Mouse (Mus musculus): ENCODE measurements around the gene Rgl2.

DNA sequence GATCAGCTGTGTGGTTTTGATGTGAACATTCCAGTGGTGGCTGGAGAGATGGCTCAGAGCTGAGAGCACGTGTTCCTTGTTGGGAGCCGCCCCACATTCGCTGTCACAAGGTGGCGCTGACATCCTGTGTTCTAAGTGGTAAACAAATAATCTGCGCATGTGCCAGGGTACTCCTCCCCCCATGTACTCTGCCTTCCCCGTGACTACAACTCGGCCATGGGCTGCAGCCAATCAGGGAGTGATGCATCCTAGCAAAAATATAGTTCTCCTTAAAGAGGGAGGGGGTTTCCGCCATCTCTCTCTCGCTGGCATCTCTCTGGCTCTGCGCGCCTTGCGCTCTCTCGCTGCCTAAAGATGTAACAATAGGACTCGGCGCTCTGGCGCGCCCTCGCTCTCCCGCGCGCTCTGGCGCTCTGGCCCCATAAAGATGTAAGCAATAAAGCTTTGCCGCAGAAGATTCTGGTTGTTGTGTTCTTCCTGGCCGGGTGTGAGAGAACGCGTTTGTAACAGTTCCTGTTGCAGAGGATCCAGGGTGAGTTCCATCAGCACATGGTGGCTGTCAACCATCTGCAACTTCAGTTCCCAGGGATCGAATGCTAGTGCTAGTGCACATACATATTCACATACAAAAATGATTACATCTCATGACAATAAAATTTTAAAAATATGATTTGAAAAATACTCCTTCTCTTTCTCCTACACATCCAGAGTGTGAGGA lies 52.0 kb downstream of the Rgl2 start:
- peak; percentile 50 for TF ChIP-seq CTCF (IDR thresholded peaks at IDR 0.05; ENCODE audit: low read depth)
- TF ChIP-seq EP300 (IDR thresholded peaks at IDR 0.05; ENCODE audit: low read depth) = peak; percentile 87

Data from heart, postnatal 0 days (tissue).